Mouse (Mus musculus) embryonic facial prominence, embryonic 13.5 days (tissue): ENCODE results near the gene Sptbn2. TPM values are rescaled to one million over a fixed set of nuclear protein-coding genes. Genes with fewer than 3 reads are reported as not detected.

ENCODE experiments used
- ATAC-seq: fragments of 200-750 bp; cut with Nextera tagmentation; 2 replicates; pipeline ENCODE4 v1.8.0; 2017; ENCODE audit warnings: low read depth; ENCODE audit not compliant: insufficient number of reproducible peaks, insufficient read depth, low FRiP score, low TSS enrichment
- H3K27ac ChIP-seq: fragments of 300-500 bp; sonication (generic); 2 replicates; pipeline ENCODE4 v1.5.1; 2015; ENCODE audit warnings: moderate library complexity, mild to moderate bottlenecking, inconsistent platforms
- H3K27me3 ChIP-seq: fragments of 300-500 bp; sonication (generic); 2 replicates; pipeline ENCODE4 v1.6.1; 2015; ENCODE audit warnings: mild to moderate bottlenecking, inconsistent platforms
- H3K36me3 ChIP-seq: fragments of 300-500 bp; sonication (generic); 2 replicates; pipeline ENCODE4 v1.6.1; 2015; ENCODE audit warnings: mild to moderate bottlenecking, inconsistent platforms
- H3K4me1 ChIP-seq: fragments of 300-500 bp; sonication (generic); 2 replicates; pipeline ENCODE4 v1.6.1; 2015; ENCODE audit warnings: inconsistent platforms
- H3K4me2 ChIP-seq: fragments of 300-500 bp; sonication (generic); 2 replicates; pipeline ENCODE4 v1.6.1; 2015; ENCODE audit warnings: moderate library complexity, mild to moderate bottlenecking, inconsistent platforms
- H3K4me3 ChIP-seq: fragments of 300-500 bp; sonication (generic); 2 replicates; pipeline ENCODE4 v1.5.1; 2015; ENCODE audit warnings: mild to moderate bottlenecking, inconsistent platforms
- H3K9ac ChIP-seq: fragments of 300-500 bp; sonication (generic); 2 replicates; pipeline ENCODE4 v1.6.1; 2015; ENCODE audit warnings: mild to moderate bottlenecking, inconsistent platforms
- H3K9me3 ChIP-seq: fragments of 300-500 bp; sonication (generic); 2 replicates; pipeline ENCODE4 v1.6.1; 2016; ENCODE audit warnings: inconsistent platforms
- WGBS: fragments of 180-500 bp; shearing (Covaris S2); methylation state at CpG from one replicate; pipeline ENCODE4 v1.1.7; 2015; ENCODE audit warnings: mixed read lengths; 5-methylcytosine and 5-hydroxymethylcytosine counted together
- polyA plus RNA-seq: library from polyadenylated mRNA; unstranded; fragments of >200 nt; fragmentation: Nextera tagmentation; extraction: Ambion mirVana; gene quantifications from 2 replicates; pipeline ENCODE4 v1.2.1, GENCODE M21; 2015

The Sptbn2 gene
- polyA plus RNA-seq, 1 experiment from 2014 or later, result 2.6 TPM

DNA sequence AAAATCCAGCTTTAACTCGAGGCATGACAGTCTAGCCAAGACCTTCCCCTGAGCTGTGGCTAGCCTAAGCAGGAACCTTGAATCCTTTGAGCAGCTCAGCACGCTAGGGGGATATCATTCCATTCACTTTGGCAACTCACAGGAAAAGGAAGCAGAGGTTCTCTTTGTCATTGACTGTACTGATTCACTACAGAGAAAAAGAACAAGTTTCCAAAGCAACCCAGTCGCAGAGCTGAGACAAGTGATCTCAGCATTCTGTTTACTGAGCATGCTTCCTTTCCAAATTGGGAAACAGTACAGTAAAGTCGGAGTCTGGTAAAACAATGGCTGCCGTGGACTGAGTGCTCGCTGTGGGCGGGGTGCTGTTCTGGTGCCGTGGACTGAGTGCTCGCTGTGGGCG is 2.2 kb upstream of the Sptbn2 start:
- ATAC-seq, result no peak
- 82% methylated on average over 10 of the region's 10 CpGs for WGBS
- H3K27ac ChIP-seq, result no peak overlapping the region
- no peaks in the 10 kb centered on the region for H3K36me3 ChIP-seq
- no peak overlapping the region for H3K9ac ChIP-seq
- no peak overlapping the region for H3K4me2 ChIP-seq
- no peak overlapping the region for H3K4me3 ChIP-seq
- peaks cover 43% of the 10 kb centered on the region for H3K27me3 ChIP-seq
- peaks cover 14% of the 10 kb centered on the region for H3K4me1 ChIP-seq
- no peaks in the 10 kb centered on the region for H3K9me3 ChIP-seq

DNA sequence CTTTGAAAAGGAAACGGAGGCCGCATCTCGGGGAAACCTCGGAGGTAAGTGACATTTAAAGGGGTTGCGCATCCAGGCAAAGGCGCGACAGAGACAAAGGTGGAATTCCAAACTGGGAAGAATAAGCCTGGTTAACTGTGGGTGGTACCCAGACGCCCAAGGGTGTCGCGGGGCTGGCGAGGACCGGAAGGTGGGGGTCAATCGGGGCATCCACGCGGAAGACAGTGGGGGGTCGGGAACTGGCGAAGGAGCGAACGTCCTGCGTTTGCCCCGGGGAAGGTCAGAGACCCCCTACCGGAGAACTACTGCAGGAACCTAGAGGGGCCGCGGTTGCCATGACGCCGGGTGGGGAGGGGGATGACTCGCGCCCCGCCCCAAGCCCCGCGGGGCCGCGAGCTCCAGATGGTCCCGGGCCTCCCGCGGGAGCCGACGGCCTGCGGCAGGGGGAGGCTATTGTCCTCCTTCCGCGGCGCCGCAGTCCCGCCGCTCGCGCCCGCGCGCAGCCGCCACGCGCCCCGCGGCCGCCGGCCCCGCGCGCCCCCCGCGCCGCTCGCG is 711 bp downstream of the Sptbn2 start:
- Histone ChIP-seq H3K4me3 (peak overlapping the region; percentile 65), H3K27ac (no peak overlapping the region), H3K9me3 (no peaks in the 10 kb centered on the region), H3K27me3 (peaks cover 60% of the 10 kb centered on the region), H3K4me2 (peak overlapping the region; percentile 99), H3K9ac (peak overlapping the region; percentile 69), H3K36me3 (no peaks in the 10 kb centered on the region), H3K4me1 (peaks cover 14% of the 10 kb centered on the region)
- ATAC-seq, result no peak
- under 1% methylated on average over 33 of the region's 65 CpGs for WGBS

DNA sequence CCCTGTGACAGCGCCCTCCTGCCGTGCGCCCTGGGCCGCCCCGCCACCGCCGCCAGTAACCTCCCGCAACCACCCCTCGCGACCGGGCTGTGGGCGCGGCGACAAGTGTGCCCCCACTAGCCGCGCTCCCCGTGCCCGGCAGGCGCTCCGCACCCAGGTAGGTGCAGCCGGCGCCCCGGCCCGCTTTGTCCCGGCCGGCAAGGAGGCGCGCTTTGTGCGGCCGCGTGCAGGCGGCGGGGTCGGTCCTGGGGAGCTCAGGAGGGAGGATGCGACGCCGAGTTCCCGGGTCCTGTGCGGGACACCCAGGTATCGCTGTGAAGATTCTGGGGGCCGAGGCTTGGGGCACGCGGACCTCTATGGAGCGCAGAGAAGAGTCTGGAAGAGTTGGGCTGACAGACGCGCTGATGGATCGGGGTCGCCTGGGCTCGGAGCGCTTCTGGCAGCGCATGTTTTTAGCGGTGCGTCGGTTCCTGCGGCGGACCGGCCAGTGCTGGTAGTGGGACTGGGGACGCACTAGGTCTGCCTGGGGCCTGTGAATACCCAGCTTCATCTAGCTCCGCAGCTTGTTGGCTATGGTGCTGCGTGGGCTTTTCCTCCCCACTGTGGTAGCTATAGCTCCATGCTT is 1.3 kb downstream of the Sptbn2 start:
- Histone ChIP-seq H3K27me3 (peaks cover 60% of the 10 kb centered on the region), H3K9ac (peak overlapping the region; percentile 69), H3K27ac (no peak overlapping the region), H3K36me3 (no peaks in the 10 kb centered on the region), H3K4me3 (peak overlapping the region; percentile 65), H3K4me2 (peak overlapping the region; percentile 99), H3K9me3 (no peaks in the 10 kb centered on the region), H3K4me1 (peaks cover 14% of the 10 kb centered on the region)
- WGBS, result under 1% methylated on average over 51 of the region's 60 CpGs
- ATAC-seq, result no peak

DNA sequence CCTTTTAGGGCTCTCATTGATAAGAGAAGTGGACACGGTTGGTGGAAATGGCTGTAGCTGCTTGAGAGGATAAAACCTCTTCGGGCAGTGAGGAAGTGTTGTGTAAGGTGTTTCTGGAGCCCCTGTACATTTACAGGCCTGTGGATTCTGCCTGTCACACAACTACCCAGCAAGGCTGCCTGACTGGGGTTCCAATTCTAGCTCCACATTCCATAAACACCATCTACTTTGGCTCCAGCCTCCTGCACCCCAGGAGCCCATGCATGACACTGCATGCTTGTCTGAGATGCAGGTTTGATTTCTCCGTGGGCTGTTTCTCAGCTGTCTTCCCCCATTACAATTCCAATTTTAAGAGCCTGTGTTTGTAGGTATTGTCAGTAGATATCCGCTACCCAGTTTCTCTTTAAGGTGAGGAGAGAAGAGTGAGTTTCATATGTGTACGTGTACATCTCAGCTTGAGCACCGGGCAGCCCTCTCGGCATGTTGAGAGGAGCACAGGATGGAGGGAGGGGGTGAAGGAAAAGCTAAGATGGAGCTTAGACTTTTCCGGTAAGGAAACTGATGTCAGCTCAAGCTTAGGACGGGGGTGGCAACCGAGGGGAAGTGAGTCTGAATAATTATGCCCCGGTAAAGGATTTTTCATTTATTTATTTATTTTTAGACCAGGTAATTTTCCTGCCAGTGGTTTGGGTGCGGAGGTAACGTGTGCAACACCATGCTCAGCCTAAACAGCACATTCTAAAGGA is 2.0 kb downstream of the Sptbn2 start:
- peak overlapping the region; percentile 69 for H3K9ac ChIP-seq
- peak overlapping the region; percentile 65 for H3K4me3 ChIP-seq
- H3K4me2 ChIP-seq, result peak overlapping the region; percentile 99
- no peak overlapping the region for H3K27ac ChIP-seq
- H3K36me3 ChIP-seq, result no peaks in the 10 kb centered on the region
- peaks cover 60% of the 10 kb centered on the region for H3K27me3 ChIP-seq
- 36% methylated on average over 13 of the region's 13 CpGs for WGBS
- H3K9me3 ChIP-seq, result no peaks in the 10 kb centered on the region
- ATAC-seq, result no peak
- peaks cover 14% of the 10 kb centered on the region for H3K4me1 ChIP-seq

DNA sequence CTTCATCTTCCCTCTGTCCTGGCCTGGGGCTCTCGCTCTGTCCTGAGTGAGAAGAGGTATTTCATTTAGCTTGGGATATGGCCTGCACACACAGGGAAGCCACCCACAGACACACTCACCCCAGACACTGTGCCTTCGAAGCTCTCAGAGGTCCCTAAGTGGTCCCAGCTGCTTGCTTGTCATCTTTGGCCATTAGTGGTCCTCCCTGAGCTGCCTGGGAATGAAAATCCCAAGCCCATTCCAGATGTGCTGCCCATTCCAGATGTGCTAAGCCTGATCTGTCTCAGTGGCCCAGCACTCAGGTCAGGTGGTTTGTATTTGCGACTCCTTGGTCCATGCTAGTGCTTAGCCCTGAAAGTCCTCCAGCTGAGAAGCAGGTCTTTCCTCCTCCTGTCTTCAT is 2.9 kb downstream of the Sptbn2 start:
- 24% methylated on average over 3 of the region's 3 CpGs for WGBS
- Histone ChIP-seq H3K36me3 (no peaks in the 10 kb centered on the region), H3K27me3 (peaks cover 60% of the 10 kb centered on the region), H3K4me2 (no peak overlapping the region), H3K4me3 (no peak overlapping the region), H3K4me1 (peaks cover 14% of the 10 kb centered on the region), H3K27ac (no peak overlapping the region), H3K9ac (no peak overlapping the region), H3K9me3 (no peaks in the 10 kb centered on the region)
- no peak for ATAC-seq

DNA sequence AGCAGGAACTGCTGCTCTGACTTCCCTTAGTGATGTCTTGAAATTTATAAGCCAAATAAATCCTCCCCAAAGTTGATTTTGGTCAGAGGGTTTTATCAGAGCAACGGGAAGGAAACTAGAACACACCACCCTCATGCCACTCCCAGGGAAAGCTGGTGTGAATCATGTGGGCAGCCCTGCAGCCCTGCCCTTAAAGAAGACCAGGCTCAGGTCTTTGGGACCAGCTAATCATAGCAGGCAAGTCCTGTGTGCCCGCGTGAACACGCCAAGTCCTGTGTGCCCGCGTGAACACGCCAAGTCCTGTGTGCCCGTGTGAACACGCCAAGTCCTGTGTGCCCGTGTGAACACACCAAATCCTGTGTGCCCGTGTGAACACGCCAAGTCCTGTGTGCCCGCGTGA is 5.8 kb downstream of the Sptbn2 start:
- Histone ChIP-seq H3K4me2 (no peak overlapping the region), H3K36me3 (no peaks in the 10 kb centered on the region), H3K27ac (no peak overlapping the region), H3K4me3 (no peak overlapping the region), H3K27me3 (peaks cover 49% of the 10 kb centered on the region), H3K9me3 (no peaks in the 10 kb centered on the region), H3K9ac (no peak overlapping the region), H3K4me1 (peaks cover 25% of the 10 kb centered on the region)
- WGBS, result 94% methylated on average over 14 of the region's 14 CpGs
- ATAC-seq, result no peak

DNA sequence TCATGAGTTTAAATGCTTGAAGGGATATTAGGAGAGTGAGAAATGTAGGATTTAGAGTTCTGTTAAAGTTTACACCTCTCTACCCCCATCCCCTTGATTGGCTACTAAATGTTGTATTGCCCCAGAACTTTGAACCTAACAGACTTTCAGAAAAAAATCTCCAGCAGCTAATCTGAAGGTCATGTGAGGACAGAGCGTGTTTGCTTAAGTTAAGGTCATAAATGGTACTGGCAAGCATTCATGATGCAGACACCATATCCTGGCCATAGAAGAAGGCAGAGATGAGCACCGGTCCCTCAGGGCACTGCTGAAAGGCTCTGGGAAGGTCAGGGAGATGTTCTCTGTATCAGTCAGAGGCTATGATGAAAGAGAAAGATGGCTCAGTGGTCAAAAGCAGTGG is 6.3 kb downstream of the Sptbn2 start:
- H3K9me3 ChIP-seq, result no peaks in the 10 kb centered on the region
- no peak overlapping the region for H3K4me2 ChIP-seq
- H3K27me3 ChIP-seq, result peaks cover 44% of the 10 kb centered on the region
- H3K4me1 ChIP-seq, result peaks cover 25% of the 10 kb centered on the region
- no peak for ATAC-seq
- 90% methylated on average over 2 of the region's 2 CpGs for WGBS
- H3K4me3 ChIP-seq, result no peak overlapping the region
- H3K27ac ChIP-seq, result no peak overlapping the region
- H3K9ac ChIP-seq, result no peak overlapping the region
- H3K36me3 ChIP-seq, result no peaks in the 10 kb centered on the region

DNA sequence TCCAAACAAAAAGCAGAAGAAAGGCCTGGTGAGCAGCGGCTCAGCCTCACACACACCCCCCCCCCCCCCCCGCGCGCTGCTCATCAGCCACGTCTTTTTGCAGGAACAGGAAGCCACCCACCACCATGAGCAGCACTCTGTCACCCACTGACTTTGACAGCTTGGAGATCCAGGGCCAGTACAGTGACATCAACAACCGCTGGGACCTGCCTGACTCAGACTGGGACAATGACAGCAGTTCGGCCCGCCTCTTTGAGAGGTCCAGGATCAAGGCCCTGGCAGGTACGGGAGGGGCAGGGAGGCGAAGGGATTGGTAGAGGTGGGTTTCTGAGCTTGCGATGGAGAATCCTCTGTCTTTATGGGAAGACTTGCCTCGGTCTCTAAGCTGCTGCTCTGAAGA is 7.7 kb downstream of the Sptbn2 start:
- no peaks in the 10 kb centered on the region for H3K36me3 ChIP-seq
- H3K4me3 ChIP-seq, result no peak overlapping the region
- H3K9me3 ChIP-seq, result no peaks in the 10 kb centered on the region
- peaks cover 18% of the 10 kb centered on the region for H3K4me1 ChIP-seq
- ATAC-seq, result no peak
- H3K4me2 ChIP-seq, result no peak overlapping the region
- H3K9ac ChIP-seq, result no peak overlapping the region
- H3K27ac ChIP-seq, result no peak overlapping the region
- peaks cover 29% of the 10 kb centered on the region for H3K27me3 ChIP-seq
- WGBS, result 21% methylated on average over 12 of the region's 12 CpGs

DNA sequence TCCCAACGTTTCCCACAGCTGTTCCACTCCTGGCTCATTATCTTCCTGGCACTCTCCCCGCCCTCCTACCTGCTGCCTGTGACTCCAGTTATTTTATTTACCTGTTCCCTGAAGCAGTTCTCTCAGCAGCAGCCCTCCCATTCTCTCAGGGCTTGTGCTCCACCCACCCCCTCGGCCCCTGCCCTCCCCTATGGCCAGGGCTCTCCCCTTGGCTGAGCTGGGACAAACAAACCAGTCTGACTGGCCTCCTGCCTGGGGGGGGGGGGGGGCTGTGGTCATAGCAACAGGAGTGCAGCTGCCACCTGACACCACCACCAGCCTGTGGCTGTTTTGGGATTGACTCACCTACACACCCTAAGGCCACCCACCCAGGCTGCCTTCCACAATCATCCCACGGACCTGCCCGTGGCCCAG is 8.4 kb downstream of the Sptbn2 start:
- H3K4me3 ChIP-seq, result no peak overlapping the region
- peaks cover 23% of the 10 kb centered on the region for H3K27me3 ChIP-seq
- H3K27ac ChIP-seq, result no peak overlapping the region; the same call in 1 of the 2 replicates
- no peak overlapping the region for H3K9ac ChIP-seq
- ATAC-seq, result peak; percentile 45; the same call in 1 of the 2 replicates
- WGBS, result 18% methylated on average over 5 of the region's 5 CpGs
- no peaks in the 10 kb centered on the region for H3K36me3 ChIP-seq
- H3K4me2 ChIP-seq, result no peak overlapping the region
- peaks cover 18% of the 10 kb centered on the region for H3K4me1 ChIP-seq
- no peaks in the 10 kb centered on the region for H3K9me3 ChIP-seq

DNA sequence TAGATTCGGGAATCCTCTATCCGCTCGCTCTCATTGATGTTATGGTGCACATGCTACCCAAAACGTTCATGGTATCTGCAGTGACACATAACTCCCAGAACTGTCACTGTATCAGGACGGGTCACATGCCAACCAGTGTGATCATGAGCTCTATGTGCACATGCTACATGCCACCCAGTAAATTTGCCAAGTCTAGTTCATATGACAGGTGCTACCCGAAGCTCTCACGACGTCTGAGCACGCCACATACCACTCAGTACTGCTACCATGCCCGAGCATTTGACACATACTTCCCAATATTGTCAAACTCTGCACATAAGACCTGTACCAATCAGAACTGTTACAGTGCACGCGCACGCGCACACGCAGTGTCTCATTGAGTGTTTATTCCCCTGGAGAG is 9.1 kb downstream of the Sptbn2 start:
- peaks cover 15% of the 10 kb centered on the region for H3K27me3 ChIP-seq
- no peak overlapping the region for H3K4me3 ChIP-seq
- H3K36me3 ChIP-seq, result no peaks in the 10 kb centered on the region

DNA sequence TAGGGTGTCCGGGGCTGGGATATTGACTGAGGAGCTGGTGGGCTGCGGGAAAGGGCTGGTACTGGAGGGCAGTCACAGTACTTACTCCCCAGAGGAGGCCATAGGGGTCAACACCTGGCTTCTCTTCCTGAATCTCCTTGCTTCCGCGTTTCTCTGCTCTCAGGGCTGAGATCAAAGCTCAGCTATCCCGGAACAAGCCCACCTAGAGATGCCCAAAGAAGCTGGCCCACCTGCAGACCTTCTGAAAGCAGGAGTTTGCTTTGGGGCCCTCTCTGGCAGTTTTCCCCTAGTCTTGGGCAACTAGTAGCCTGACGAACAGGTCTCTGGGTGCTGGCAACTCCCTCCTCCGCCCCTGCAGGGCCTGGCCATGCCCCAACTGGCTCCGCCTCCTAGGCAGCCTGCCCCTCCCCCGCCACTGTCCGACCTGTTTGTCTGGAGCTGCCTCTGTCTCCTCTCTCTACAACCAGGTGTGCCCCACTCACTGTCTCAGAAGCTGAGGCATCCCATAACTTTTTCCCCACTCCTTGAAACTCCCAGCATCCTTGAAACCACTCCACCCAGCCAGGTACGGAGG is 9.8 kb downstream of the Sptbn2 start:
- Histone ChIP-seq H3K9ac (peak overlapping the region; percentile 58), H3K36me3 (no peaks in the 10 kb centered on the region), H3K4me1 (peaks cover 18% of the 10 kb centered on the region), H3K4me2 (peak overlapping the region; percentile 47), H3K27ac (peak overlapping the region; percentile 51; the same call in 1 of the 2 replicates), H3K9me3 (no peaks in the 10 kb centered on the region), H3K27me3 (peaks cover 11% of the 10 kb centered on the region; the same call in 1 of the 2 replicates), H3K4me3 (peak overlapping the region; percentile 28)
- no peak for ATAC-seq
- 15% methylated on average over 11 of the region's 11 CpGs for WGBS

More for the DNA sequence above, 9.1 kb downstream of the Sptbn2 start:
- ATAC-seq, result no peak
- H3K9ac ChIP-seq, result no peak overlapping the region
- WGBS, result 74% methylated on average over 15 of the region's 15 CpGs
- no peaks in the 10 kb centered on the region for H3K9me3 ChIP-seq
- H3K4me1 ChIP-seq, result peaks cover 18% of the 10 kb centered on the region
- H3K4me2 ChIP-seq, result no peak overlapping the region
- 0 out of 2 replicates have a peak overlapping the region, but pooled peaks have one; percentile 28 for H3K27ac ChIP-seq
